Mouse (Mus musculus) gastrocnemius, adult 2 months (tissue): ENCODE results near the gene Slc29a1. TPM values are rescaled to one million over a fixed set of nuclear protein-coding genes. Genes with fewer than 3 reads are reported as not detected.

Experiments
- DNase-seq: peaks from one replicate; pipeline ENCODE4 v3.0.0; 2022
- H3K27ac ChIP-seq: fragments of 200-600 bp; 2 replicates; pipeline ENCODE4 v1.8.1; 2022; ENCODE audit warnings: mild to moderate bottlenecking
- H3K4me3 ChIP-seq: fragments of 200-600 bp; 2 replicates; pipeline ENCODE4 v1.8.1; 2022; ENCODE audit warnings: mild to moderate bottlenecking, moderate library complexity
- CTCF ChIP-seq: fragments of 200-600 bp; IDR thresholded peaks from 2 replicates; pipeline ENCODE4 v1.8.1; 2022; ENCODE audit warnings: antibody characterized with exemption, mild to moderate bottlenecking, moderate library complexity
- intact Hi-C: fragments of 180-260 bp; cut with DNase I; formaldehyde crosslinking; loops from one replicate; pipeline ENCODE4 v1.15.1; 2025
- total RNA-seq, 2 experiments: library from RNA; stranded (reverse); gene quantifications; 2 replicates each; pipeline ENCODE4 v1.2.3; 2021

Gene Slc29a1
- total RNA-seq, 2 experiments from 2014 or later, result 27.4 to 44.7 TPM

DNA sequence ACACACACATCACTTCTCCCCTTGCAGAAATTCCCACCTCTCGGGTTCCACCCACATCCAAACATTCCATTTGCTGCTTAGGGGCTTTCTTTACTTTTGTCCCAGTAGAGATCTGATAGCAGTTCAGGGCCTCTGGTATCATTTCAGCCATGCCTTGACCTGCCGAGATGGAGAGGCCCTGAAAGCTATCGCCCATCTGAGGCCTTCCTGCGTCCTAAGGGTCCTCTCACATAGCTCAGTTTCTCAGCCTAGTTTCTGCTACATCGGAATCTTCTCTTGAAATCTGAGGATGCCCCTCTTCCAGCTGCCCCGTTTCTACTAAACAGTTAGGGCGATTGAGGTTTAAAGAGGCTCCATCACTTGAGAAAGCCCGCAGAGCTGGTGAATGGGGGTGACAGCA is 5.2 kb downstream of the Slc29a1 start:
- peak overlapping the region; percentile 91 for H3K27ac ChIP-seq
- H3K4me3 ChIP-seq, result peak overlapping the region; percentile 89
- intact Hi-C loops, result loop anchor here (10.0 kb wide), 1 partner anchor 441 kb away; the partner anchor contains the start of gene Vegfa
- DNase-seq, result no peak
- no peak for TF ChIP-seq CTCF

DNA sequence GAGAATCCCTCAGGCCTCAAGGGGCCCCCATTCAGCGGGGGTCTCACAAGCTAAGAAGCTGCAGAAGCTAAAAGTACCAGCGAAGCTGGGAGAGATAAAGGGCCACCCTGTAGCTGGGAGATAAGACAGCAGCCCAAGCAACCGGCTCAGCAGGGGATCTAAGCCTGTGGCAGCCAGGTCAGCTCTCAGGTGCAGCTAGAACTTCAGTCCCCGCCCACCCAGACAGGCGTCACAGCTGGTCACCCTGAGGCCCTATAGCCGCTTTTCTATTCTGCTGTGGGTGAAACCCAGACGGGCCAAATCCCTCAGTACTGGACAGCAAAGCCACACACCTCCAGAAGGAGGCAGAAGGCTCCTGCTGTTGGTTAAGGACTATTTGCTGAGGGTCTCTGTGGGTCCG is 5.9 kb downstream of the Slc29a1 start:
- Histone ChIP-seq H3K4me3 (peak overlapping the region; percentile 89), H3K27ac (peak overlapping the region; percentile 94)
- peak; percentile 2; the same call in 1 of the 2 replicates for TF ChIP-seq CTCF
- intact Hi-C loops, result loop anchor here (10.0 kb wide), 1 partner anchor 441 kb away; the partner anchor contains the start of gene Vegfa
- no peak for DNase-seq

GRCm38 (mm10) chr17:45592606-45593431 is 6.6 kb downstream of the Slc29a1 start:
- DNase-seq, result peak; percentile 77
- Histone ChIP-seq H3K27ac (peak overlapping the region; percentile 94), H3K4me3 (peak overlapping the region; percentile 89)
- intact Hi-C loops, result loop anchor here (10.0 kb wide), 1 partner anchor 442 kb away; the partner anchor contains the start of gene Vegfa
- TF ChIP-seq CTCF, result no peak

DNA sequence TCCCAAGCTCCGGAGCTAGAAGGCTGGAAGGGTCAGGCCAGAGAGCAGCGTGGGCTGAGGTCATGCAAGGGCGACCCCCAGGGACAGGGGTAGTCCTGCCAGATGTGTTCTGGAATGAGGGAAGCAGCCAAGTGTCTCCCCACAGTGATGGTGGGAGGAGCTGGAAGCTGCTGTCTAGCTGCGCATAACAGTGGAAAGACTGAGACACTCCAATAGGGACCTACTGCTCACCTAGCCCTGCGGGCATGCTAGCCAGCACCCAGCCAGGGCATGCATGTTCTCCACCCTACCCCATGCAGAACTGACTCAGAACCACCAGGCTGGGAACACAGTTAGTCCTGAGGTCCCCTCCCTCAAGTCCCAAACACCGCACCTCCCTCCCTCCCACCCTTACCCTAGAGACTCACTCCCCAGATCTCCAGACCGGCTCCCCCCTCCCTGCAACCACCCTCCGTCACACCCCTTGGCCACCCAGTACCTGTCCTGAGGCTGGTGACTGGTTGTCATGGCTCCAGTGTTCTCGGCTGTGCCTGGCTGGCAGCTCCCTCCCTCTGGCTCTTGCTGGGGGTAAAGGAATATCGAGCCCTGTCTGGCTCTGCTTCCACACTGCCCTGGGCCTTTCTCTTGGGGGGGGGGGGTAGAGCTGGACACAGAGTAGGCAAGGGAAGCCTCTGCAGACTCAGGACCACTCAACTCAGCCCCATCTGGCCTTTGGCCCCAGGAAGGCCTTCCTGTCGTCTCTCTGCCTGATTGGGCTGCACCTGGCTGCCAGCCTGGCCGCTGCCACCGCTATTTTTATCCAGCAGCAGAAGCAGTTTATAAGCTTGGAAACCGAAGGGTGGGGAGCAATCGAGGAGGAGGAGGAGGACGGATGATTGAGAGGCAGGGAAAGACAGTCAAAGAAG is 7.5 kb downstream of the Slc29a1 start:
- intact Hi-C loops, result loop anchor here (10.0 kb wide), 1 partner anchor 443 kb away; the partner anchor contains the start of gene Vegfa
- Histone ChIP-seq H3K4me3 (peak overlapping the region; percentile 89), H3K27ac (peak overlapping the region; percentile 94)
- peak; percentile 87 for DNase-seq
- TF ChIP-seq CTCF, result no peak

- TF ChIP-seq CTCF, result no peak
- Histone ChIP-seq H3K27ac (peak overlapping the region; percentile 94), H3K4me3 (no peak overlapping the region)
- intact Hi-C loops, result loop anchor here (10.0 kb wide), 1 partner anchor 444 kb away; the partner anchor contains the start of gene Vegfa
- DNase-seq, result no peak
Observed at GRCm38 (mm10) chr17:45590410-45590809, 9.0 kb downstream of the Slc29a1 start.

DNA sequence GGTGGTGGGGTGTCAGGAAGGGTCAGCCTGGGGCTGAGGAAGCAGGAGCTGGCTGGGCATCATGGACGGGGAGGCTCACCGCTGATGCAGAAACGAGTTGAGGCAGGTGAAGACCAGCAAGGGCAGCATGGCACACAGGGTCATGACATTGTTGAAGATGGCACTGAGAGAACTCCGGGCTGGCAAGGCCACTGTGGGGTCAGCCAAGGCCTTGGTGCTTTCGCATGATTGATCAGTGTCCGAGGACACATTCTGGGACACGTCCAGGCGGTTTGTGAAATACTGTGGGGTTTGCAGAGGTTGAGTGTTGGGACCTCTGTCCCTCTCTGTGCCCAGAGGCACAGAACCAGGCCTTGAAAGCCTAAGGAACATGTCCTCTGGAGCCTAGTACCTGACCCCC is 9.6 kb downstream of the Slc29a1 start:
- TF ChIP-seq CTCF, result no peak
- Histone ChIP-seq H3K27ac (peak overlapping the region; percentile 94; the same call in 1 of the 2 replicates), H3K4me3 (no peak overlapping the region)
- no peak for DNase-seq
- intact Hi-C loops, result loop anchor here (10.0 kb wide), 2 partner anchors 445 to 565 kb away; partner anchors contain the start of genes Mad2l1bp and Vegfa

GRCm38 (mm10) chr17:45589236-45589635 is 10.2 kb downstream of the Slc29a1 start:
- DNase-seq, result no peak
- no peak for TF ChIP-seq CTCF
- intact Hi-C loops, result loop anchor here (10.0 kb wide), 1 partner anchor 566 kb away; the partner anchor contains the start of gene Mad2l1bp
- Histone ChIP-seq H3K27ac (no peak overlapping the region), H3K4me3 (no peak overlapping the region)

DNA sequence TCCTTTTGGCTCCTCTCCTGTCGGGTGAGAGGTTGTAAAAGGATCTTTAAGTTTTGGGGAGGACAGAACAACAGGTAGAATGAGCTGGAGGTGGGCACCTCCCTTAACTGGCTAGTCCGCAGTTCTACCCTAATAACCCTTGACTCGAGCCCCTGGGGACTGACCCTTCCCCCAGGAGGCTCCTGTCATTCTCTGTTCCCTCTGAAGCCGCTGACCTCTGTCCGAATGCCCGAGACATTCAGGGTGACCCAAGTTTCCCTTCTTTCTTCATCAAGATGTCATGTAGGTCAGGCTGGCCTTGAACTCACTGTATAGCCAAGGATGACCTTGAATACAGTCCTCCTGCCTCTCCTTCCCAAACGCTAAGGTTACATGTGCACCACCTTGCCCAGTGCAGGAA is 11.0 kb downstream of the Slc29a1 start:
- DNase-seq, result no peak
- TF ChIP-seq CTCF, result no peak
- Histone ChIP-seq H3K4me3 (no peak overlapping the region), H3K27ac (no peak overlapping the region)
- intact Hi-C loops, result loop anchor here (10.0 kb wide), 1 partner anchor 566 kb away; the partner anchor contains the start of gene Mad2l1bp

- TF ChIP-seq CTCF, result peak; percentile 47
- intact Hi-C loops, result loop anchor here (10.0 kb wide), 1 partner anchor 568 kb away; the partner anchor contains the start of gene Mad2l1bp
- DNase-seq, result no peak
- peak overlapping the region; percentile 95 for H3K27ac ChIP-seq
- H3K4me3 ChIP-seq, result no peak overlapping the region
Observed at GRCm38 (mm10) chr17:45586449-45586837, 13.0 kb downstream of the Slc29a1 start.

- H3K27ac ChIP-seq, result peak overlapping the region; percentile 95
- H3K4me3 ChIP-seq, result peak overlapping the region; percentile 54
- DNase-seq, result no peak
- intact Hi-C loops, result loop anchor here (1.0 to 10.0 kb wide), 2 partner anchors 41 to 569 kb away; partner anchors contain the start of gene Mad2l1bp
- no peak for TF ChIP-seq CTCF
Observed at GRCm38 (mm10) chr17:45585725-45586448, 13.5 kb downstream of the Slc29a1 start.

DNA sequence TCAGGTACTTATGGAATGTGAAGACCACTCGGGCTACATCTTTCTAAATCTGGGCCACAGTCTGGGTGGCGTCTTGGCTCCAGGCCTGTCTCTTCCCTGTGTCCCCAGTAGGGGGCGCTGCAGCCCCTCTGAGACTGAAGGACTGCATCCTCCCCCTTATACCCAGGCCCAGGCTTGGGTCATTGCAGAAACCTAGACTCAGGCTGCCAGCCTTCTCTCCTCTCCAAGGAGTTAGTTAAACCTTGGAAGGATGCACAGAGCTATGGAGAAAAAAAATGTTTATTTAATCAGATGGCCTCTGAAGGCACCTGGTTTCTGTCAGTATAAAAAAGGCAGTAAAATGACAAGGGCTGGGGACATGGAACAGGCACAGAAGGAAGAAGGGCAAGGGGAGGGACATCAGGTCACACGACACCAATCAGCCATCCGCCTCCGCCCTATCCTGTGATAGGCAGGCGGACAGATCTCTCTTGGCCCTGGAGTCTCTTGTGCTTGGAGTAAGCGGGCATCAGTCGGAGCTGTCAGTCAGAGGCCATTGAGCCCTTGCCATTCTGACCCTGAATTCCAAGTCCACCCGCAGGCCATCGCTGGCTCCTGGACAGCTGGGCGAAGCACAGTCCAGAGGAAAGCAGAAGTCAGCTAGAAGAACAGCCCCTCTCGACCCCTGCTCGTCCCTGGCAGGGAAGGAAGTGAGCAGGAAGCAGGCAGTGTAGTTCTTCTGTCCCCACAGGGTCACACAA is 14.3 kb downstream of the Slc29a1 start:
- TF ChIP-seq CTCF, result no peak; the same call in 1 of the 2 replicates
- H3K4me3 ChIP-seq, result peak overlapping the region; percentile 54
- intact Hi-C loops, result loop anchor here (1.0 to 10.0 kb wide), 2 partner anchors 42 to 570 kb away; partner anchors contain the start of gene Mad2l1bp
- H3K27ac ChIP-seq, result peak overlapping the region; percentile 95
- DNase-seq, result peak; percentile 89
